In the genomic region with DNA sequence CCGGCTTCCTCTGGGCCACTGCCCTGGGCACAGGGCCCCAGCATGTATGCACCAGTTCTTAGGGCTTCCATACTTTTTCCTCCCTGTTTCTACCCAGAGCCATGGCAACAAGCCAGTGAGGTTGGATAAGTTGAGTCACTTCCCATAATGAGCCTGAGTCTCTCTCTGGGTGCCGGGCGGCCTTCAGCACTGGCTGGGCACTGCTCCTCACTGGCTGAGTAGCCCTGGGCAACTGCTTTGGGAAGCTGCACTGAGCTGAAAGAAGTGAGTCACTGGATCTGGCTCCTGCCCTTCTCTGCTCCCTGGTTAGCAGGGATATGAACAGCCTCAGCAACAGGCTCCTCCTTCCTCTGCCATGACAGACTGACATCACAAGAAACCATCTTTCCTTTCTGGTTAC, we compare ENCODE assay signal across 7 mouse cellular contexts. TPM values are rescaled to one million over a fixed set of nuclear protein-coding genes. Genes with fewer than 3 reads are reported as not detected.
DNase-seq lines count a peak whose midpoint lies in the region; ATAC-seq and TF ChIP-seq lines count a peak whose summit lies in the region.

No protein-coding gene starts in this region.

- no peak for TF ChIP-seq POLR2A in bone marrow, adult 2 months (IDR thresholded peaks at IDR 0.05; ENCODE audit: borderline replicate concordance, control insufficient read depth, low read depth, low read length)

- no peak overlapping the region for H3K9ac ChIP-seq in midbrain, embryonic 14.5 days (replicated peaks; ENCODE audit: low read length)
- H3K9ac ChIP-seq in forebrain, embryonic 12.5 days: no peak overlapping the region

- H3K9me3 ChIP-seq in midbrain, embryonic 10.5 days (replicated peaks): no peaks in the 10 kb centered on the region
- H3K9me3 ChIP-seq in midbrain, embryonic 14.5 days (ENCODE audit: control insufficient read depth, low read length): no peaks in the 10 kb centered on the region
- no peaks in the 10 kb centered on the region for H3K9me3 ChIP-seq in forebrain, embryonic 12.5 days

- H3K4me1 ChIP-seq in midbrain, embryonic 10.5 days: peaks cover 59% of the 10 kb centered on the region
- H3K4me1 ChIP-seq in midbrain, embryonic 14.5 days (ENCODE audit: control insufficient read depth, insufficient read depth, low read length): peaks cover 14% of the 10 kb centered on the region
- H3K4me1 ChIP-seq in bone marrow, adult 2 months (ENCODE audit: control insufficient read depth, insufficient read depth, low read length): peaks cover 4% of the 10 kb centered on the region
- peaks cover 22% of the 10 kb centered on the region for H3K4me1 ChIP-seq in forebrain, embryonic 12.5 days

- WGBS in midbrain, embryonic 10.5 days: 90% methylated on average over 3 of the region's 3 CpGs
- 83% methylated on average over 3 of the region's 3 CpGs for WGBS in midbrain, embryonic 14.5 days
- WGBS in bone marrow, adult 2 months: 81% methylated on average over 3 of the region's 3 CpGs
- WGBS in forebrain, embryonic 12.5 days: 86% methylated on average over 3 of the region's 3 CpGs

- no peak for ATAC-seq in midbrain, embryonic 14.5 days (ENCODE audit: low FRiP score, low TSS enrichment)
- ATAC-seq in forebrain, embryonic 12.5 days (ENCODE audit: low FRiP score): no peak

- 0 out of 2 replicates have a peak overlapping the region, but pooled peaks have one; percentile 14 for H3K27ac ChIP-seq in midbrain, embryonic 10.5 days (replicated peaks)
- no peak overlapping the region for H3K27ac ChIP-seq in midbrain, embryonic 14.5 days (replicated peaks; ENCODE audit: low read depth, low read length)
- H3K27ac ChIP-seq in bone marrow, adult 2 months (ENCODE audit: control insufficient read depth, insufficient read depth, low read depth, low read length, poor library complexity): 0 out of 2 replicates have a peak overlapping the region, but pooled peaks have one; percentile 0
- H3K27ac ChIP-seq in forebrain, embryonic 12.5 days: no peak overlapping the region

- no peak for DNase-seq in midbrain, embryonic 10.5 days (ENCODE audit: low spot score)
- DNase-seq in midbrain, embryonic 14.5 days: no peak
- DNase-seq in heart, adult 8-10 months (ENCODE audit: low spot score): peak; percentile 52
- DNase-seq in lung, adult 18-20 months: peak; percentile 66 to 70
- DNase-seq in frontal cortex, postnatal 36 days (ENCODE audit: low spot score in 2 of 2): no peak

- no peak overlapping the region for H3K4me2 ChIP-seq in midbrain, embryonic 14.5 days (ENCODE audit: low read length)
- H3K4me2 ChIP-seq in forebrain, embryonic 12.5 days: no peak overlapping the region

- H3K27me3 ChIP-seq in midbrain, embryonic 10.5 days (ENCODE audit: low read depth, poor library complexity, severe bottlenecking): no peaks in the 10 kb centered on the region
- no peaks in the 10 kb centered on the region for H3K27me3 ChIP-seq in midbrain, embryonic 14.5 days (ENCODE audit: control insufficient read depth, insufficient read depth, low read length)
- no peaks in the 10 kb centered on the region for H3K27me3 ChIP-seq in forebrain, embryonic 12.5 days

- peaks cover 42% of the 10 kb centered on the region for H3K36me3 ChIP-seq in midbrain, embryonic 10.5 days
- peaks cover 6% of the 10 kb centered on the region; the same call in 1 of the 2 replicates for H3K36me3 ChIP-seq in midbrain, embryonic 14.5 days (ENCODE audit: control insufficient read depth, insufficient read depth, low read length)
- H3K36me3 ChIP-seq in forebrain, embryonic 12.5 days (replicated peaks): peaks cover 16% of the 10 kb centered on the region

- H3K4me3 ChIP-seq in midbrain, embryonic 10.5 days: no peak overlapping the region
- no peak overlapping the region for H3K4me3 ChIP-seq in midbrain, embryonic 14.5 days (replicated peaks; ENCODE audit: low read depth, low read length)
- no peak overlapping the region for H3K4me3 ChIP-seq in bone marrow, adult 2 months (replicated peaks; ENCODE audit: control insufficient read depth, low read depth, low read length)
- H3K4me3 ChIP-seq in forebrain, embryonic 12.5 days (replicated peaks): no peak overlapping the region

- TF ChIP-seq CTCF in bone marrow, adult 2 months (IDR thresholded peaks at IDR 0.05; ENCODE audit: control insufficient read depth, insufficient read depth, low read length): no peak

RNA-seq across cellular contexts. Expression of gene Cyb5r3, which starts 5.8 kb away (rescaled TPM):
- polyA plus RNA-seq in midbrain, embryonic 10.5 days (2016; fragmentation: Nextera tagmentation; extraction: Ambion mirVana): 218 and 255 TPM in 2 replicates
- 89.7 and 107 TPM in 2 replicates for polyA plus RNA-seq in midbrain, embryonic 14.5 days (2014; fragmentation: Nextera tagmentation; extraction: Ambion mirVana)
- 53.6 and 59.1 TPM in 2 replicates for polyA plus RNA-seq in bone marrow, adult 2 months (2011; ENCODE audit: insufficient read depth, insufficient read length, low replicate concordance, missing spikeins)
- total RNA-seq in heart, adult 8-10 months (2022): 100 to 1,000 TPM in 2 of 4 experiments, 10 to 100 TPM in 2; 81.4 to 113 (median 96.2) TPM
- 125 and 140 TPM in 2 replicates for polyA plus RNA-seq in forebrain, embryonic 12.5 days (2016; fragmentation: Nextera tagmentation; extraction: Ambion mirVana)

RNA-seq across cellular contexts. Expression of gene Poldip3, which starts 17.5 kb away (rescaled TPM):
- 189 and 190 TPM in 2 replicates for polyA plus RNA-seq in midbrain, embryonic 10.5 days (2016; fragmentation: Nextera tagmentation; extraction: Ambion mirVana)
- polyA plus RNA-seq in midbrain, embryonic 14.5 days (2014; fragmentation: Nextera tagmentation; extraction: Ambion mirVana): 148 and 174 TPM in 2 replicates
- 24.6 and 42.3 TPM in 2 replicates for polyA plus RNA-seq in bone marrow, adult 2 months (2011; ENCODE audit: insufficient read depth, insufficient read length, low replicate concordance, missing spikeins)
- total RNA-seq in heart, adult 8-10 months (2022): 10 to 100 TPM; 23.5 to 27.1 (median 26.2) TPM
- 173 and 177 TPM in 2 replicates for polyA plus RNA-seq in forebrain, embryonic 12.5 days (2016; fragmentation: Nextera tagmentation; extraction: Ambion mirVana)

RNA-seq across cellular contexts. Expression of gene Rrp7a, which starts 44.0 kb away (rescaled TPM):
- 88.1 and 91.4 TPM in 2 replicates for polyA plus RNA-seq in midbrain, embryonic 10.5 days (2016; fragmentation: Nextera tagmentation; extraction: Ambion mirVana)
- polyA plus RNA-seq in midbrain, embryonic 14.5 days (2014; fragmentation: Nextera tagmentation; extraction: Ambion mirVana): 57.0 and 62.3 TPM in 2 replicates
- 24.6 and 31.6 TPM in 2 replicates for polyA plus RNA-seq in bone marrow, adult 2 months (2011; ENCODE audit: insufficient read depth, insufficient read length, low replicate concordance, missing spikeins)
- 10 to 100 TPM; 38.9 to 42.7 (median 40.5) TPM for total RNA-seq in heart, adult 8-10 months (2022)
- polyA plus RNA-seq in forebrain, embryonic 12.5 days (2016; fragmentation: Nextera tagmentation; extraction: Ambion mirVana): 64.8 and 65.9 TPM in 2 replicates

Comparison
In these comparisons a context has a peak if more than half of its experiments do, and no peak if none do; other contexts are left out.
1. H3K27ac ChIP-seq: peak in midbrain, embryonic 10.5 days (single experiment) and bone marrow, adult 2 months (single experiment); none in midbrain, embryonic 14.5 days (single experiment) and forebrain, embryonic 12.5 days (single experiment).
2. DNase-seq: peak in heart, adult 8-10 months (single experiment) and lung, adult 18-20 months (2 of 2); none in midbrain, embryonic 10.5 days (single experiment), midbrain, embryonic 14.5 days (single experiment) and frontal cortex, postnatal 36 days (0 of 2).